Mouse (Mus musculus) stomach, postnatal 0 days (tissue): ENCODE measurements around the gene Rab3b.

Experiments
- CTCF ChIP-seq: IDR thresholded peaks from 2 replicates; pipeline ENCODE4 v1.5.1; 2016; ENCODE audit warnings: antibody characterized with exemption, low read depth, mild to moderate bottlenecking, moderate library complexity
- EP300 ChIP-seq: optimal IDR thresholded peaks from 2 replicates; pipeline ENCODE3; 2016; ENCODE audit warnings: antibody characterized with exemption

- TF ChIP-seq CTCF (no peak), EP300 (no peak)
These were observed 80.8 kb downstream of the Rab3b start for GRCm38 (mm10) chr4:108959696-108960095.
